Mouse (Mus musculus): ENCODE results near the gene Arsb. TPM values are rescaled to one million over a fixed set of nuclear protein-coding genes. Genes with fewer than 3 reads are reported as not detected.

Gene Arsb
- polyA plus RNA-seq, 1 experiment from 2014 or later = 14.3 TPM

- H3K9ac ChIP-seq (ENCODE audit: low read length) = no peak overlapping the region
- H3K27me3 ChIP-seq (replicated peaks; ENCODE audit: control insufficient read depth, insufficient read depth, low read length) = no peaks in the 10 kb centered on the region
- no peak overlapping the region for H3K4me2 ChIP-seq (ENCODE audit: low read length)
- H3K4me3 ChIP-seq (ENCODE audit: low read depth, low read length) = no peak overlapping the region
- ATAC-seq (replicated peaks; ENCODE audit: low FRiP score, low TSS enrichment, low read depth) (no peak), DNase-seq (ENCODE audit: low spot score) (no peak)
- H3K4me1 ChIP-seq (replicated peaks; ENCODE audit: control insufficient read depth, insufficient read depth, low read length) = no peaks in the 10 kb centered on the region; the same call in 1 of the 2 replicates
- H3K9me3 ChIP-seq (ENCODE audit: control insufficient read depth, low read length) = no peaks in the 10 kb centered on the region
- H3K27ac ChIP-seq (ENCODE audit: low read depth) = no peak overlapping the region
- 55% methylated on average over 4 of the region's 4 CpGs for WGBS
- H3K36me3 ChIP-seq (ENCODE audit: control insufficient read depth, insufficient read depth, low read length) = no peaks in the 10 kb centered on the region
Observed at GRCm38 (mm10) chr13:93989208-93989607, 217.8 kb downstream of the Arsb start.

GRCm38 (mm10) chr13:93989736-93990611, 218.5 kb downstream of the Arsb start:
- WGBS = 76% methylated on average over 11 of the region's 11 CpGs
- Histone ChIP-seq H3K36me3 (ENCODE audit: control insufficient read depth, insufficient read depth, low read length) (no peaks in the 10 kb centered on the region), H3K4me1 (replicated peaks; ENCODE audit: control insufficient read depth, insufficient read depth, low read length) (no peaks in the 10 kb centered on the region; the same call in 1 of the 2 replicates), H3K9ac (ENCODE audit: low read length) (no peak overlapping the region), H3K27me3 (replicated peaks; ENCODE audit: control insufficient read depth, insufficient read depth, low read length) (no peaks in the 10 kb centered on the region), H3K27ac (ENCODE audit: low read depth) (no peak overlapping the region), H3K4me3 (ENCODE audit: low read depth, low read length) (no peak overlapping the region), H3K9me3 (ENCODE audit: control insufficient read depth, low read length) (no peaks in the 10 kb centered on the region), H3K4me2 (ENCODE audit: low read length) (no peak overlapping the region)
- DNase-seq (ENCODE audit: low spot score) (no peak), ATAC-seq (replicated peaks; ENCODE audit: low FRiP score, low TSS enrichment, low read depth) (no peak)

GRCm38 (mm10) chr13:93990841-93991240, 219.4 kb downstream of the Arsb start:
- ATAC-seq (replicated peaks; ENCODE audit: low FRiP score, low TSS enrichment, low read depth) (no peak), DNase-seq (ENCODE audit: low spot score) (no peak)
- H3K27me3 ChIP-seq (replicated peaks; ENCODE audit: control insufficient read depth, insufficient read depth, low read length) = no peaks in the 10 kb centered on the region
- no peak overlapping the region for H3K4me2 ChIP-seq (ENCODE audit: low read length)
- no peaks in the 10 kb centered on the region for H3K4me1 ChIP-seq (replicated peaks; ENCODE audit: control insufficient read depth, insufficient read depth, low read length)
- H3K4me3 ChIP-seq (ENCODE audit: low read depth, low read length) = no peak overlapping the region
- no peak overlapping the region for H3K27ac ChIP-seq (ENCODE audit: low read depth)
- no peaks in the 10 kb centered on the region for H3K36me3 ChIP-seq (ENCODE audit: control insufficient read depth, insufficient read depth, low read length)
- H3K9me3 ChIP-seq (ENCODE audit: control insufficient read depth, low read length) = no peaks in the 10 kb centered on the region
- H3K9ac ChIP-seq (ENCODE audit: low read length) = no peak overlapping the region
- 70% methylated on average over 3 of the region's 3 CpGs for WGBS

- Histone ChIP-seq H3K4me3 (ENCODE audit: low read depth, low read length) (no peak overlapping the region), H3K27me3 (replicated peaks; ENCODE audit: control insufficient read depth, insufficient read depth, low read length) (no peaks in the 10 kb centered on the region), H3K9ac (ENCODE audit: low read length) (no peak overlapping the region), H3K36me3 (ENCODE audit: control insufficient read depth, insufficient read depth, low read length) (no peaks in the 10 kb centered on the region), H3K9me3 (ENCODE audit: control insufficient read depth, low read length) (no peaks in the 10 kb centered on the region), H3K4me1 (replicated peaks; ENCODE audit: control insufficient read depth, insufficient read depth, low read length) (no peaks in the 10 kb centered on the region), H3K27ac (ENCODE audit: low read depth) (no peak overlapping the region), H3K4me2 (ENCODE audit: low read length) (no peak overlapping the region)
- 93% methylated on average over 5 of the region's 5 CpGs for WGBS
- DNase-seq (ENCODE audit: low spot score) (no peak), ATAC-seq (replicated peaks; ENCODE audit: low FRiP score, low TSS enrichment, low read depth) (no peak)
Observed at GRCm38 (mm10) chr13:93992342-93992882, 221.0 kb downstream of the Arsb start.

Small RNAs within 50 kb of the gene (microRNA-seq; reads per million reads assigned to microRNA genes)
- gene Gm25534 = not detected
- not detected for gene Mir5624

Other genes with a start within 250 kb of the Arsb start
- not detected in 2 replicates for gene Bhmt, start 133.7 kb upstream of the Arsb start, polyA plus RNA-seq (2014; fragmentation: Nextera tagmentation; extraction: Ambion mirVana)
- gene Bhmt2, start 97.3 kb upstream of the Arsb start, polyA plus RNA-seq (2014; fragmentation: Nextera tagmentation; extraction: Ambion mirVana) = 0.07 TPM in 1 of 2 replicates, not detected in the other
- 0.11 TPM in 1 of 2 replicates, not detected in the other for gene Dmgdh, start 97.2 kb upstream of the Arsb start, polyA plus RNA-seq (2014; fragmentation: Nextera tagmentation; extraction: Ambion mirVana)